Mouse (Mus musculus) megakaryocyte, embryonic 14.5 days (primary cell): ENCODE measurements around the gene Tspan32.

Experiments
- FLI1 ChIP-seq: IDR thresholded peaks from 2 replicates; pipeline ENCODE4 v1.6.1; 2012; ENCODE audit warnings: low read length, inconsistent platforms, mixed read lengths
- GATA1 ChIP-seq: IDR thresholded peaks from 3 replicates; pipeline ENCODE4 v1.6.1; 2012; ENCODE audit warnings: mixed read lengths, low read length, inconsistent platforms, borderline replicate concordance

DNA sequence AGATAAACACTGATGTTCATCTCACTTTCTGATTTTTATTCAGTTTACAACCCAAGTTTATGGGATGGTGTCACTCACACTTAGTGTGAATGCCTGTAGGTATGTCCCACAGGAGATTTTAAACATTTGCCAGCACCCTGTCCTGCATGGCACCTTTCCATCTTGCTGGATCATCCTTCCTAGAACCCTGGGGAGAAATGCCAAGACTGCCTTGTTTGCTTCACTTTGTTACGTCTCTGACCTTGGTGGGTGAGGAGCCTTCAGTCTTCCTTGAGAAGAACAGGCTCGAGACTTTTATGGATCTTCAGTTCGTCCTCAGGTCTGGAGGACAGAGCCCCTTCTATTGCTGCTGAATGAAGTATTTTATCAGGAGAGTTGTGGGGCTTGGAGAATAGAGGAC is 44.5 kb downstream of the Tspan32 start:
- TF ChIP-seq GATA1 = no peak
- no peak for TF ChIP-seq FLI1
